Mouse (Mus musculus) hindbrain, embryonic 15.5 days (tissue): ENCODE results near the gene Rtn4r. TPM values are rescaled to one million over a fixed set of nuclear protein-coding genes. Genes with fewer than 3 reads are reported as not detected.
A peak's percentile ranks its signal among the peaks of the same experiment; 100 is the strongest.

Source experiments
- ATAC-seq: fragments of 200-750 bp; cut with Nextera tagmentation; 2 replicates; pipeline ENCODE4 v1.8.0; 2017; ENCODE audit warnings: low read depth, moderate number of reproducible peaks, moderate TSS enrichment; ENCODE audit not compliant: low FRiP score
- H3K27ac ChIP-seq: fragments of 300-500 bp; sonication (generic); replicated peaks from 2 replicates; pipeline ENCODE4 v1.5.1; 2015; ENCODE audit warnings: mild to moderate bottlenecking, inconsistent platforms
- H3K27me3 ChIP-seq: fragments of 300-500 bp; sonication (generic); 2 replicates; pipeline ENCODE4 v1.6.1; 2015; ENCODE audit warnings: control low read depth, inconsistent platforms
- H3K36me3 ChIP-seq: fragments of 300-500 bp; sonication (generic); 2 replicates; pipeline ENCODE4 v1.6.1; 2015; ENCODE audit warnings: control low read depth, inconsistent platforms
- H3K4me1 ChIP-seq: fragments of 300-500 bp; sonication (generic); replicated peaks from 2 replicates; pipeline ENCODE4 v1.6.1; 2015; ENCODE audit warnings: control low read depth, inconsistent platforms
- H3K4me2 ChIP-seq: fragments of 300-500 bp; sonication (generic); 2 replicates; pipeline ENCODE4 v1.6.1; 2015; ENCODE audit warnings: moderate library complexity, mild to moderate bottlenecking, inconsistent platforms
- H3K4me3 ChIP-seq: fragments of 300-500 bp; sonication (generic); 2 replicates; pipeline ENCODE4 v1.5.1; 2015; ENCODE audit warnings: mild to moderate bottlenecking, inconsistent platforms
- H3K9ac ChIP-seq: fragments of 300-500 bp; sonication (generic); 2 replicates; pipeline ENCODE4 v1.6.1; 2015; ENCODE audit warnings: inconsistent platforms
- H3K9me3 ChIP-seq: fragments of 300-500 bp; sonication (generic); 2 replicates; pipeline ENCODE4 v1.6.1; 2016; ENCODE audit warnings: control low read depth, inconsistent platforms
- WGBS: fragments of 180-500 bp; shearing (Covaris S2); methylation state at CpG from one replicate; pipeline ENCODE4 v1.1.7; 2015; 5-methylcytosine and 5-hydroxymethylcytosine counted together
- polyA plus RNA-seq: library from polyadenylated mRNA; unstranded; fragments of >200 nt; fragmentation: Nextera tagmentation; extraction: Ambion mirVana; gene quantifications from 2 replicates; pipeline ENCODE4 v1.2.1, GENCODE M21; 2015

The Rtn4r gene
- polyA plus RNA-seq, 1 experiment from 2014 or later, result 24.7 TPM

DNA sequence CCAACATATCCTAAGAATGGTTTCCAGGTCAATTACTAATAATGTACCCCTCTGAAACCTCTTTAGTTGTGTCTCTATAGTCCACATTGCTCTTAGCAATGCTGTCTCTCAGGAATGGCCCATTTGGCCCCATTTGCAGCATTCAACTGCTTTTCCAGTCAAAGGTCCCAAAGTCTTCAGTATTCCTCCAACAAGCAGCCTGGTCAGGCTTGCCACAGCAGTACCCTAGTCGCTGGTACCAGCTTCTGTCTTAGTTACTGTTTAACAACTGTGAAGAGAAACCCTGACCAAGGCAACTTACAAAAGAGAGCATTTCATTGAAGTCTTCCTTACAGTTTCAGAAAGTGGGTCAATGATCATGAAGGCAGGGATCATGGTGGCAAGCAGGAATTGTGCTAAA, 24.1 kb upstream of the Rtn4r start:
- no peak for ATAC-seq

DNA sequence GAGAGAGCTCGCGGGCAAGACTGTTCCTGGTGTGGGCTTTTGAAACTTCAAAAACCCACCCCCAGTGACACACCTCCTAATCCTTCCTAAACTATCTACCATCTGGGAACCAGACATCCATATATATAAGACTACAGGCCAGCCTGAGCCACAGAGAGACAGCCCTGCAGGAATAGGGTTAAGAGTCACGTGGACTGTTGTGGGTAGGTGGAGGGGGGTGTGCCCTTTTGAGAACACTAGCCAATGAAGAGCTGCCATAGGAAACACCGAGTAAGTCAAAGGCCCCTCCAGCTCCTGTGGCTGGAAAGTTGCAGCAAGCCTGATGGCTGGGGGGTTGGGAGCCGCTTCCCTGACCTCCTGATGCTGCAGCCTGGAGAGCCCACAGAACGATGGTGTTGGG, 23.6 kb upstream of the Rtn4r start:
- H3K4me1 ChIP-seq, result no peaks in the 10 kb centered on the region
- H3K27ac ChIP-seq, result no peak overlapping the region
- 44% methylated on average over 6 of the region's 6 CpGs for WGBS
- no peak for ATAC-seq
- no peaks in the 10 kb centered on the region for H3K9me3 ChIP-seq
- H3K4me2 ChIP-seq, result no peak overlapping the region
- no peaks in the 10 kb centered on the region for H3K27me3 ChIP-seq
- no peak overlapping the region for H3K9ac ChIP-seq
- H3K36me3 ChIP-seq, result no peaks in the 10 kb centered on the region
- H3K4me3 ChIP-seq, result no peak overlapping the region

More for the DNA sequence above, 24.1 kb upstream of the Rtn4r start:
- Histone ChIP-seq H3K4me3 (no peak overlapping the region), H3K27me3 (no peaks in the 10 kb centered on the region), H3K27ac (no peak overlapping the region), H3K9ac (no peak overlapping the region), H3K4me1 (no peaks in the 10 kb centered on the region), H3K9me3 (no peaks in the 10 kb centered on the region), H3K4me2 (no peak overlapping the region), H3K36me3 (no peaks in the 10 kb centered on the region)
- 68% methylated on average over 1 of the region's 1 CpGs for WGBS

DNA sequence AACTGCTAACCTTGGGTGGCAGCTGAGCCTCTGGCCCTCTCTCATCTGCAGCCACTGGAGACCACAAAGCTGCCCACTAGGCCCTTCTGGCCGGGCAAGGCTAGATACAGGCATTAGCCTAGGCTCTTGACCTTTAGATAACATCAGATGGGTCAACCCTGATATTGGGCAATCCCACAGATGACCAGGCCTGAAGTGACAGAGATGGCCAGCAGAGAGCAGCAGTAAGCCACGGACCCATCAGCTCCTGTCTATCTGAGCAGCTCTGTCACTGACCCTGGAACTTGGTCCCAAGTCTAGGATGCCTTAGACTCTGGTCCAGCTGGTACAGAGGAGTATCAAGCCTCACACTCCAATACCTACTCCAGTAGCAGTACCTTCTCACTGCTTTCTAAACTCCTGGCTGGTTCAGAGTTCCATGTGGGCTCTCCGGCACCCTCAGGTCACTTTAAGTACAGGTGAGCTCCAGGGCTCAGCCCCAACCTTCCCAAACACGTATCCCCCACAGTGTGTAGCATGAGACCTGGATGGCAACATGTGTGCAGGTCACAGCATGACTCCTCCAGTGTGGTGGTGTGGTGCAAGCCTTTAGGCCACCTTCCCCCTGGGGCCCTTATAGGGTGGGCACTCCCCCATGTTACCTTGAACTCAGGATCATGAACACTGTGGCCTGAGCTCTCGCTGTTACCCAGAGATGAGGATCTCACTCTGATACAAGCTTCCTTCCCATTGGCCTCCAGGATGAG, 19.0 kb upstream of the Rtn4r start:
- 64% methylated on average over 5 of the region's 5 CpGs for WGBS
- no peak overlapping the region for H3K4me3 ChIP-seq
- H3K9ac ChIP-seq, result no peak overlapping the region
- no peak overlapping the region for H3K27ac ChIP-seq
- H3K27me3 ChIP-seq, result no peaks in the 10 kb centered on the region
- H3K4me2 ChIP-seq, result no peak overlapping the region
- no peaks in the 10 kb centered on the region for H3K9me3 ChIP-seq
- no peaks in the 10 kb centered on the region for H3K4me1 ChIP-seq
- ATAC-seq, result peak; percentile 82
- H3K36me3 ChIP-seq, result no peaks in the 10 kb centered on the region

DNA sequence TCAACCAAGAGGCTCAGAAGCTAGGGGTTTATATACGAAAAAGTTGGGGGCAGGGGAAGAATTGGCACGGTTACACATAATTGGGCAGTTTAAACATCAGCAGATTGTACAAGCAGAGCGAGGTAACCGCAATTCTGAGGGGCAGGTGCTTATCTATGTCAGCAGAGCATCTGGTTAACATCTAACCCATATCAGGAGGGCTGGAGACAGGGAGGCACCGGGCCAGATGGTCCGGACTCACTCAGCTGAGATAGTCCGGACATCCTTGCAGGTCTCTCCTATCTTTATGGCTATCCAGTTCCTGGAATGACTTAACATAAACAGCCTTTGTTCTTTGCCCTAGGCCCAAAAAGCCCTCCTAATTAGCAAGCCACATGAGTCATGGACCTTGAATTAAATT, 16.4 kb upstream of the Rtn4r start:
- no peaks in the 10 kb centered on the region for H3K36me3 ChIP-seq
- WGBS, result 86% methylated on average over 7 of the region's 7 CpGs

DNA sequence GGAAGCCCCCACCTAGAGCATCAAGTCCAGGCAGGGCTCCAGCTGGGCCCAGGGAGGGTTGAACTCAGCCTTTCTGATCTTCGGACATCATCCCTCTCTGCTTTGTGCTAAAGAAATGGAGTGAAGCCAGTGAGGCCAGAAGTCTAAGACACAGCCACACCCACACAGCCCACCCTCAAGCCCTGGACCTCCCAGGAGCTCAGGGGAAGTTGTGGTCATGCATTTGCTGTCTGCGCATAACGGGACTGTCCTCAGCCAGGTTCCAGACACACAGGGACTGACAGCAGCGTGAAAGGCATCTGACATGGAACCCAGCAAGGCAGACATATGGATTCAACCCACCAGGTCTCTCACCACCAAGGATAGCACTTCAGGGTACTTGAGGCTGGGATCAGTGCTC, 11.0 kb upstream of the Rtn4r start:
- Histone ChIP-seq H3K9ac (no peak overlapping the region), H3K27ac (no peak overlapping the region), H3K27me3 (no peaks in the 10 kb centered on the region), H3K4me1 (peaks cover 7% of the 10 kb centered on the region), H3K9me3 (no peaks in the 10 kb centered on the region), H3K4me2 (no peak overlapping the region), H3K36me3 (no peaks in the 10 kb centered on the region), H3K4me3 (no peak overlapping the region)
- 74% methylated on average over 4 of the region's 4 CpGs for WGBS
- no peak for ATAC-seq

More for the DNA sequence above, 16.4 kb upstream of the Rtn4r start:
- H3K27ac ChIP-seq, result no peak overlapping the region
- no peaks in the 10 kb centered on the region for H3K9me3 ChIP-seq
- H3K4me3 ChIP-seq, result no peak overlapping the region
- no peak overlapping the region for H3K4me2 ChIP-seq
- H3K9ac ChIP-seq, result no peak overlapping the region
- no peaks in the 10 kb centered on the region for H3K4me1 ChIP-seq
- no peaks in the 10 kb centered on the region for H3K27me3 ChIP-seq
- no peak for ATAC-seq

DNA sequence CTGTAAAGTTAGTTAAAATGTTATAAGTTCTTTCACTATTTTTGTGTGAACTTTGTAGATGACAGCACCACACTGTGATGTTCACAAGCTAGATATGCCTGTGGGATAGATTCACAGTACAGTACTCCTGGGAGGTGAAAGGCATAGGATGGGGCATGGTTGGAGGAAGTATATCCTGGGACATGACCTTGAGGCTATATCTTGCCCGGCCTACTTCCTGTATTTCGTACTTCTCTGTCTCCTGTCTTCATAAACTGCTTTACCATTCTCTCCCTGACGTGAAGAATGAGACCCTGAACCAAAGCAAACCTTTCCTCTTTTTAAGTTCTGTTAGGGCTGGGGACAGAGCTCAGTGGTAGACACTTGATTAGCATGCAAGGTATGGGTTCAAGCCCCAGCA, 9.2 kb upstream of the Rtn4r start:
- no peak for ATAC-seq
- peaks cover 7% of the 10 kb centered on the region for H3K4me1 ChIP-seq
- no peak overlapping the region for H3K4me3 ChIP-seq
- no peaks in the 10 kb centered on the region for H3K9me3 ChIP-seq
- WGBS, result 85% methylated on average over 3 of the region's 3 CpGs
- H3K36me3 ChIP-seq, result no peaks in the 10 kb centered on the region
- no peaks in the 10 kb centered on the region for H3K27me3 ChIP-seq
- H3K27ac ChIP-seq, result no peak overlapping the region
- H3K9ac ChIP-seq, result no peak overlapping the region
- no peak overlapping the region for H3K4me2 ChIP-seq

DNA sequence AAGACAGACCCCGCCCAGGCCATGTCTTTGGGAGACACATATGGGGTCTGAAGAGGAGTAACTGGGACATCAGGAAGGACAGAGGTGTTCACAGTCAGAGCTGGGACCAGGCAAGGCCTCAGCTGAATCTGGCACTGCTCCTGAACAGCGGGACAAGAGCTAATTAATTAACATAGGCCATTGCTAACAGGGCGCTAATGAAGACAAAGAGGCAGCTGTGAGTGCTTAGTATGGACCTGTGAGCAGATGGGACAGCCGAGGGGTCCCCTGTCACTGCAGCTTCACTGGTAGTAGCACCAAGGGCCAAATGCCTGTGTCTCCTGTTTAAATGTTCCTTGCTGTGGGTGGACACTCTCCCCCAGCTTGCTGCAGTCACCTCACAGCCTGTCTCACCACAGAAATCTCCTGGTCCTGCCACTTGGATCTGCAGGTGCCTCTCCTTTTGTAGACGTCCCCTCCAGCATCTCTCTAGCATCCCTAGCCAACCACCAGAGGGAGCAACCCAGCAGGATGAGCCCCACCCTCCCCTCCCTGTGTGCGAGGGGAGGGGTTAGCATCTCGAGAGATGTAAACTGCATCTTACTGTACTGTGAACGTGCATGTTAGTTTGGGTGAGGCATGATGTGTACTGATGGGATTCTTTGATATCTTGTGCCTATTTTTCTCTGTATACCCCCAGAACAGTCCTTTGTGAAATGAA, 8.3 kb upstream of the Rtn4r start:
- no peaks in the 10 kb centered on the region for H3K27me3 ChIP-seq
- H3K27ac ChIP-seq, result 0 out of 2 replicates have a peak overlapping the region, but pooled peaks have one; percentile 8
- no peaks in the 10 kb centered on the region for H3K36me3 ChIP-seq
- WGBS, result 15% methylated on average over 8 of the region's 8 CpGs
- H3K4me2 ChIP-seq, result no peak overlapping the region
- H3K9me3 ChIP-seq, result no peaks in the 10 kb centered on the region
- peak; percentile 68; the same call in 1 of the 2 replicates for ATAC-seq
- H3K4me3 ChIP-seq, result no peak overlapping the region
- H3K9ac ChIP-seq, result no peak overlapping the region
- H3K4me1 ChIP-seq, result peaks cover 7% of the 10 kb centered on the region

DNA sequence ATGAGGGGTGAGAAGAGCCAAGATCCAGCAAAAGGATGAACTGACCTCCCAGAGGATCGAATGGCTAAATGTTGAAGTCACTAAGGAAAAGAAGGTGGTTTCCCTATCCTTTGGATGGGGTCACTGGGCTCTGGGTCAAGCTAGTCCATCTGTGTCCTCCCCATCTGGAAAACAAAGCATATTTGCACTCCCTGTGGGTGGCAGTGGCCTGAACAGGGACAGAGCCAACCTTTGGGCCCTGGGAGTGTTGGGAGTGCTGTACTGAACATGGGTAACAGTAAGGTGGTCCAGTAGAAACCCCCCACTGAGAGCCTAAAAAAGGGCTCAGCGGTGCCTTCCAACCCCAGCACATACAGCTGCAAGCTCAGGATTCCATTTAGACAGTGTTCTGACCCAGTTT, 4.7 kb upstream of the Rtn4r start:
- H3K36me3 ChIP-seq, result no peaks in the 10 kb centered on the region
- H3K4me3 ChIP-seq, result no peak overlapping the region
- H3K4me2 ChIP-seq, result no peak overlapping the region
- H3K27me3 ChIP-seq, result no peaks in the 10 kb centered on the region
- H3K9ac ChIP-seq, result no peak overlapping the region
- no peaks in the 10 kb centered on the region for H3K9me3 ChIP-seq
- H3K4me1 ChIP-seq, result peaks cover 15% of the 10 kb centered on the region
- H3K27ac ChIP-seq, result no peak overlapping the region
- WGBS, result 72% methylated on average over 2 of the region's 2 CpGs
- ATAC-seq, result no peak

DNA sequence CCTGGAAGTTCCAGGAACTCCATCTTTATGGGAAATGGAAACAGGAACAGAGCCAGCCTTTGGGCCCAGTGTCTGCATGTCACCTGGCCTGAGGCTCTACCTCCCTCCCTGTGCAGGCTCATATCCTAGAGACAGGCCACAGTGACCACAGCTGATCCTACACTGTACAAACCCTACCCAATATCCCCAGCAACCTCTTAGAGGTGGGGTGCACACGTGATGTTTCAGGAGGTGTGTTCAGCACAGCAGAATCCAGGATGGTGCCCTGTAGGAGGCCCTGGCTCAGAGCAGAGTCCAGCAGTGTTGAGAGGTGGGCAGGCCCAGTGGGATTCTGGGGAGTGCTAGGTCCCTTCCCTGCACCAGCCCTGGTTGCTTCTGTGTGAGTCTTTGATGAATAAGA, 4.0 kb upstream of the Rtn4r start:
- H3K27me3 ChIP-seq, result no peaks in the 10 kb centered on the region
- H3K9me3 ChIP-seq, result no peaks in the 10 kb centered on the region
- no peaks in the 10 kb centered on the region for H3K36me3 ChIP-seq
- H3K4me3 ChIP-seq, result no peak overlapping the region
- H3K4me2 ChIP-seq, result no peak overlapping the region
- peaks cover 17% of the 10 kb centered on the region for H3K4me1 ChIP-seq
- H3K27ac ChIP-seq, result no peak overlapping the region
- no peak overlapping the region for H3K9ac ChIP-seq
- no peak for ATAC-seq
- 63% methylated on average over 1 of the region's 1 CpGs for WGBS

DNA sequence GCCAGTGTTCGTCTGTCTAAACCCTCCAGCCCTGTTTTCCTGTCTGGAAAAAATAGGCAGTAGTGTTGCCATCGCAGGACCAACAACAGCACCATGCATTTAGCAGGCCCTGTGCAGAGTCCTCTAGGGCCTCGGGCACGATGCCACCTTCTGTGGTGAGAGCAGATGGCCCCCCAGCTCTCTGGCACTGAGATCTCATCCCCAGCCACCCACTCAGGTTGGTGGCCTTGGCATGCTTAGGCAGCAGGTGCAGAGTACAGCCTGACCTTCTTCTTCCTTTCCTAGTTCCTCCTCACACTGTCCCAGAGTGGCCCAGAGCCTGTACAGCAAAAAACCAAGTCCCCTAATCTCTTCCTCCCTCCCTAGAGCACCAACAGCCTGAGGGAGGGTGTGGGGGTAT, 3.4 kb upstream of the Rtn4r start:
- Histone ChIP-seq H3K9ac (no peak overlapping the region), H3K27me3 (no peaks in the 10 kb centered on the region), H3K36me3 (no peaks in the 10 kb centered on the region), H3K9me3 (no peaks in the 10 kb centered on the region), H3K4me2 (no peak overlapping the region), H3K4me1 (peaks cover 21% of the 10 kb centered on the region), H3K27ac (no peak overlapping the region), H3K4me3 (no peak overlapping the region)
- ATAC-seq, result no peak
- 71% methylated on average over 4 of the region's 4 CpGs for WGBS

DNA sequence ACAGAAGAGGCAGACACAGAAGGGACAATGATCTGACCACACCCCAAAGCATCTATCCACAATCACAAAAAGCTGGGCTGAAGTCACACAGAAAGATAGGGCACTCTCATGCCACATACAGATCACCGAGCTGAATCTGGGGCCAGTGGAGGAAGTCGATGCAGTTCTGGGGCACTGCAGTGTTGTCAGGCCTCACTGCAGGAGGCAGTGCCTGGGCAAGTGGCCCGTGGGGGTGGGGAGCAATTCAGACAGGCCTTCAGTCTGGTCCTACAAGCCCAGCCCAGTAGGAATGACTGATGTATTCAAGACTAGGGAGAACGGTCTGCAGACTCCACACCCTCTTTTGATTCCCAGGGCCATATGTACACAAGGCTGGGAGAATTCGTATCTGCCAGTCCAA, 2.8 kb upstream of the Rtn4r start:
- ATAC-seq, result no peak
- WGBS, result 30% methylated on average over 5 of the region's 5 CpGs
- Histone ChIP-seq H3K9ac (no peak overlapping the region), H3K4me2 (no peak overlapping the region), H3K4me3 (no peak overlapping the region), H3K36me3 (no peaks in the 10 kb centered on the region), H3K4me1 (peaks cover 22% of the 10 kb centered on the region), H3K9me3 (no peaks in the 10 kb centered on the region), H3K27ac (no peak overlapping the region), H3K27me3 (no peaks in the 10 kb centered on the region)

DNA sequence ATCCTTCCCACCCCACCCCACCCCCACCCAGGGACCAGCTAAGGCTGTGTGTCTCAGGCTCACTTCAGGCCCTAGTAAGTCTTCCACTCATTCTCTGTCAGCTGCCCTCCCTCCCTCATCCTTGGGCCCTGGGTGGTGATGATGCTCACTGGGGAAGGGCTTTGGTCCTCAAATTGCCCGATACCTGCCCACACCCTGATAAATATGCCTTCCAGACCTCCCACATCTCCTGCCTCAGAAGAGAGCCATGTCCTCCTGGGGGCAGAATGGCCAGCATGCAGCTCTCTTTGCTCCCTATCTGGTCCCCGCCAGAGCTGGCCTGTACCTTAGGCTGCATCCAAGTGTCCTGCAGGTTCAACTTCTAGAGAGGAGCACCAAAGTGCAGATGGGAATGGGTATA, 2.3 kb upstream of the Rtn4r start:
- 94% methylated on average over 2 of the region's 2 CpGs for WGBS
- no peak for ATAC-seq
- H3K9ac ChIP-seq, result no peak overlapping the region
- H3K36me3 ChIP-seq, result no peaks in the 10 kb centered on the region
- no peaks in the 10 kb centered on the region for H3K27me3 ChIP-seq
- H3K4me3 ChIP-seq, result no peak overlapping the region
- no peak overlapping the region for H3K27ac ChIP-seq
- H3K4me1 ChIP-seq, result peaks cover 25% of the 10 kb centered on the region
- H3K9me3 ChIP-seq, result no peaks in the 10 kb centered on the region
- no peak overlapping the region for H3K4me2 ChIP-seq
